Mouse (Mus musculus) megakaryocyte, embryonic 14.5 days (primary cell): ENCODE data around the gene Mms22l.

Source experiments
- FLI1 ChIP-seq: IDR thresholded peaks from 2 replicates; pipeline ENCODE4 v1.6.1; 2012; ENCODE audit warnings: low read length, inconsistent platforms, mixed read lengths
- GATA1 ChIP-seq: IDR thresholded peaks from 3 replicates; pipeline ENCODE4 v1.6.1; 2012; ENCODE audit warnings: mixed read lengths, low read length, inconsistent platforms, borderline replicate concordance

DNA sequence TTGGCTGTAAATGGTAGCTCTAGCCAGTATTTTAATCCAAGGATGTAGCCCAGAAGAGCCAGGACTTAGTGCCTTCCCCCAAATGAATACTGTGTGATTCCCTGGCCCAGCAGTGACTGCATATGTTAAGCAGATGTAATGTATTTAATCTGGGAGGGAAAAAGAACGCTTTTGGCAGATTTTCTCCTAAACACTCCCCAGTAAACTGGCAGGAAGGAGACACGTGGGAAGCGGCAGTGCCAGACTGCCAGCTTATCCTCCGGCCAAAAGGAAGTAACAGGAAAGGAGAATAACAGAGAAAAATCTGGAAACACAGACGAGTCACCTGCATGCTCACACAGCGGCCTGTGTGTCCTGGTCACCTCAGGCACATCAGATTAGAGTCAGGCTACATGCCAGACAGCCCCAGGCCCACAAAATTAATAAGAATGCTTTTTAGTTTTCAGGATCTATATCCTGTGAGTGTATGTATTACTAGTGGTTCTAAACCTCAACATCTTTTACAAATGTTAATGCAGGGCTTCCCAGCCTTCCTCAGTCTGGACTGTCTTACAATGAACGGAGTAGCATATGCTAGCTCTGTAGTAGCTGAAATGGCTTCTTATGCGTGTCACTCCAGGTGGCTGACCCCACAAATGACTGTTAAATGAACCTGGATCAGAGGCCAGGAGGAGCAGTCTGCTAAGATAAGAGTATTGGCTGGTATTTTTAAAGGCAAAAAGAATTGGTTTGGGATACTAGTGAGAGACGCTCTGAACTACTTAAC is 125.4 kb downstream of the Mms22l start:
- TF ChIP-seq GATA1 (no peak), FLI1 (no peak)
